Mouse (Mus musculus) small intestine, adult 2 months (tissue): ENCODE data around the gene Olfr1555-ps1.

Source experiments
- CTCF ChIP-seq: fragments of 200-500 bp; IDR thresholded peaks from 2 replicates; pipeline ENCODE4 v1.5.1; 2012; ENCODE audit warnings: low read depth, mild to moderate bottlenecking, control low read depth, inconsistent platforms, low read length, moderate library complexity, mixed read lengths; ENCODE audit not compliant: insufficient replicate concordance, insufficient read length; ENCODE audit errors: extremely low read depth
- POLR2A ChIP-seq: fragments of 200-500 bp; IDR thresholded peaks from 2 replicates; pipeline ENCODE4 v1.6.1; 2012; ENCODE audit warnings: low read depth, mild to moderate bottlenecking, control low read depth, inconsistent platforms, low read length, moderate library complexity

- TF ChIP-seq CTCF (no peak), POLR2A (no peak)
Observed at GRCm38 (mm10) chr19:12143356-12143755, 26.6 kb downstream of the Olfr1555-ps1 start.
